Mouse (Mus musculus) spleen, adult 2 months (tissue): ENCODE results near the gene Fxr1. TPM values are rescaled to one million over a fixed set of nuclear protein-coding genes. Genes with fewer than 3 reads are reported as not detected.
"Not testable (repeated sequence)": the region's sequence is repeated elsewhere in the genome, so short reads cannot be mapped to it uniquely, and the experiment has no call there.

Experiments used
- DNase-seq, 2 experiments: peaks; one replicate each; pipeline versions ENCODE4 v3.0.0 to v3.0.0-alpha.2; 2012 to 2021; ENCODE audit warnings: low spot score in 2 of 2, low read depth in 1 of 2
- H3K27ac ChIP-seq: fragments of 200-500 bp; 2 replicates; pipeline ENCODE4 v1.5.1; 2012; ENCODE audit warnings: low read length, inconsistent platforms; ENCODE audit not compliant: insufficient read depth
- H3K27me3 ChIP-seq: fragments of 200-500 bp; 2 replicates; pipeline ENCODE4 v1.6.1; 2012; ENCODE audit warnings: mild to moderate bottlenecking, moderate library complexity, low read length, inconsistent platforms; ENCODE audit not compliant: control insufficient read depth, insufficient read depth
- H3K36me3 ChIP-seq: fragments of 200-500 bp; 2 replicates; pipeline ENCODE4 v1.6.1; 2012; ENCODE audit warnings: mild to moderate bottlenecking, low read length, inconsistent platforms; ENCODE audit not compliant: control insufficient read depth, insufficient read depth
- H3K4me1 ChIP-seq: fragments of 200-500 bp; 2 replicates; pipeline ENCODE4 v1.6.1; 2011; ENCODE audit warnings: inconsistent platforms; ENCODE audit not compliant: control insufficient read depth, insufficient read depth, insufficient read length
- H3K4me3 ChIP-seq: fragments of 200-500 bp; 2 replicates; pipeline ENCODE4 v1.5.1; 2011; ENCODE audit warnings: mild to moderate bottlenecking, inconsistent platforms; ENCODE audit not compliant: insufficient read depth, insufficient read length; ENCODE audit errors: extremely low read depth
- CTCF ChIP-seq: fragments of 200-500 bp; IDR thresholded peaks from 2 replicates; pipeline ENCODE4 v1.5.1; 2011; ENCODE audit warnings: mild to moderate bottlenecking, inconsistent platforms; ENCODE audit not compliant: insufficient read depth, insufficient read length, insufficient replicate concordance; ENCODE audit errors: extremely low read depth
- POLR2A ChIP-seq: fragments of 200-500 bp; IDR thresholded peaks from 2 replicates; pipeline ENCODE4 v1.6.1; 2011; ENCODE audit warnings: low read depth, low read length, inconsistent platforms
- whole genome bisulfite sequencing: fragments of 180-500 bp; shearing (Covaris S2); methylation state at CpG from one replicate; pipeline ENCODE4 v1.1.7; 2018; 5-methylcytosine and 5-hydroxymethylcytosine counted together
- polyA plus RNA-seq: library from polyadenylated mRNA; depleted of rRNA; stranded (reverse); fragments of >200 nt; gene quantifications from 2 replicates; pipeline ENCODE4 v1.2.3, GENCODE M21; 2012

The Fxr1 gene
- polyA plus RNA-seq, 1 experiment, result 4.6 TPM

DNA sequence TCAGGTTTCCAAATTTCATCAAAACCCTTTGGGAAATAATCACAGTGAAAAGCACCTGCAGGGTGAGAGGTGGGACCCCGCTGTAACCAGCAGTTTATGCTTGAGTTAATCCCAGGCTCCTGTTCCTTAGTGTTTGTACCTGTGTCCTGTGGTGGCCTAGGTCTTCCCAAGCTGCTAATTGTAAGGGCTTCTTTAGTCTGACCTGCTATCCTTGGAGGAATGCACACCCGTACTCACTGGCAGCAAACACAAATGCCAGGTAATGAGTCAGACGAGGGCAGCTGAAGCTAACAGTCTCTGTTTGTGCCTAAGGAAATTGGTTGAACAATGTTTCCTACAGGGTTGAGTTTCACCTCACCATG, 25.6 kb upstream of the Fxr1 start:
- TF ChIP-seq CTCF (no peak), POLR2A (no peak)

DNA sequence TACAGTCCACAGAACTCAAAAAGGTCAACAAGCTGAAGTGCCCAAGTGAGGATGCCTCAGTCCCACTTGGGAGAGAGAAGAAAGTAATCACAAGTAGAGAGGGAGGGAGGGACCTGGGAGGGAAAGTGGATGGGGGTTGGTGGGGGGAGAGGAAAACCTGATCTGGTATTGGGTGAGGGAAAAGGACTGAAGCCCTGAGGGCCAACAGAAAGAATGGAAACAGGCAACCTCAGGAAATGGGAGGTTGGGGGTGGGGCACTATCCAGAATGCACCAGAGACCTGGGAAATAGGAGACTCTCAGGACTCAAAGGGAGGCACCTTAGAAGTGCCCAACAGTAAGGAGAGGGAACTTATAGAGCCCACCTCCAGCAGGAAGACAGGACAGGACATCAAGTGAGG, 18.1 kb upstream of the Fxr1 start:
- H3K4me1 ChIP-seq, H3K4me3 ChIP-seq, DNase-seq, H3K36me3 ChIP-seq, H3K27me3 ChIP-seq, H3K27ac ChIP-seq: not testable (repeated sequence)

More for the DNA sequence above, 25.6 kb upstream of the Fxr1 start:
- 78% methylated on average over 3 of the region's 3 CpGs for WGBS
- Histone ChIP-seq H3K27me3 (no peaks in the 10 kb centered on the region), H3K4me3 (no peak overlapping the region), H3K4me1 (no peaks in the 10 kb centered on the region), H3K27ac (no peak overlapping the region), H3K36me3 (no peaks in the 10 kb centered on the region)
- DNase-seq, result no peak

DNA sequence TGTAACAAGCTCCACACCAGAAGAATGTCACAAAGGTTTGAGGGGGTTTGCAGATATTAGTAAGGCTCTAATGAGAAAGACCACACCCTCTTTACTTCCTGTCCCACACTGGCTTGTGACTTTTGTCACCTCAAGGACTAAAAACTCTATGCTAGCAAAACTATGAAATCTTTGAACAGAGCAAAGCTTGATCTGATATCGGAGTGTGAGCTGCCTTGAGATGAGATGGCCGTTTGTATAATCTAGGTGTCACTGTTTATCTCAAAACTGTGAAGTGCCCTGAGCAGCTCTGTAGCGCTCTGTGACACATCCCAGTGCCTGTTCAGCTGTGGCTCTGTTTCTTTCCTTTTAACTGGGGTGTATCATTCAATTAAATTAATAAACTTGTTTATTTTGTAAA, 15.9 kb upstream of the Fxr1 start:
- no peak for TF ChIP-seq POLR2A
- TF ChIP-seq CTCF, result no peak
- Histone ChIP-seq H3K4me1 (no peaks in the 10 kb centered on the region), H3K36me3 (no peaks in the 10 kb centered on the region), H3K27ac (no peak overlapping the region), H3K4me3 (no peak overlapping the region), H3K27me3 (no peaks in the 10 kb centered on the region)
- DNase-seq, result no peak
- WGBS, result 73% methylated on average over 3 of the region's 3 CpGs

DNA sequence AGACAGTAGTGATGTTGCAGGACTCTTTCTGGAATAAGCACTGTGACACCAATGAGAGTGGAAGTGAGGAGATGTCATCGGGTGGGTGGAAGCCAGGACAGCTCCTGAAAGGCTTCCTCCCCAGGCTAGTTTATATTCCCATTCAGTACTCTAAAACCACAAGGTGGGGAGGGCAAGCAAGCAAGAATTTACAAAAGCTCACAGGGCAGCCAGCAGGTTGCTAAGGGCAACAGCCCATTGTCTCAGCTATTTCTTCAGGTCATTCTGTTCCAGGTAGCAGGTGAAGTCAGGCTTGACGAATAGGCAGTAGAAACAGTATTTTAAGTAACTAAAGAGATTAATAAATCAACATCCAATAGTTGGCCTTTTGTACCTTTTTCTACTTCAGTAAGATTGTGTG, 13.4 kb upstream of the Fxr1 start:
- Histone ChIP-seq H3K27ac (no peak overlapping the region), H3K27me3 (no peaks in the 10 kb centered on the region), H3K4me3 (no peak overlapping the region), H3K4me1 (no peaks in the 10 kb centered on the region), H3K36me3 (no peaks in the 10 kb centered on the region)
- WGBS, result 78% methylated on average over 2 of the region's 2 CpGs
- DNase-seq, result no peak
- TF ChIP-seq CTCF (no peak), POLR2A (no peak)

DNA sequence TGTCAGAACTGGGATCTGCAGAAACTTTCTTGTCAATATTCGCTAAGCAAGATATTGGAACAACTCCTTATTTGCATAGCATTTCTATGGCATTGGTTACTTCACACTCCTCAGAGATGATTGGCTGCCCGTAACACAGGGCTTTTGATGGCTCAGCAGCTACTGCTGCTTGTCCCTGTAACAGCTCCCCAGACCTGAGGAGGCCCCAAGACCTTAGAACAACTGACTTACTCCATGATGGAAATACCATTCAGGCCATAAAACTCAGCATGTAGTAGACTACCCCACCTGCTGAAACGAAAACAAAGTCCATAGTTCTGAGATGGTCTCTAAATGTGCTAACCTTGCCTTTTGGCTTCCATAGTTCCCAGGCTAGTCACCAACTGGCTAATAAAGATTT, 12.9 kb upstream of the Fxr1 start:
- Histone ChIP-seq H3K36me3 (no peaks in the 10 kb centered on the region), H3K4me1 (no peaks in the 10 kb centered on the region), H3K27me3 (no peaks in the 10 kb centered on the region), H3K27ac (no peak overlapping the region), H3K4me3 (no peak overlapping the region)
- DNase-seq, result no peak
- WGBS, result 85% methylated on average over 3 of the region's 3 CpGs
- TF ChIP-seq CTCF (no peak), POLR2A (no peak)

DNA sequence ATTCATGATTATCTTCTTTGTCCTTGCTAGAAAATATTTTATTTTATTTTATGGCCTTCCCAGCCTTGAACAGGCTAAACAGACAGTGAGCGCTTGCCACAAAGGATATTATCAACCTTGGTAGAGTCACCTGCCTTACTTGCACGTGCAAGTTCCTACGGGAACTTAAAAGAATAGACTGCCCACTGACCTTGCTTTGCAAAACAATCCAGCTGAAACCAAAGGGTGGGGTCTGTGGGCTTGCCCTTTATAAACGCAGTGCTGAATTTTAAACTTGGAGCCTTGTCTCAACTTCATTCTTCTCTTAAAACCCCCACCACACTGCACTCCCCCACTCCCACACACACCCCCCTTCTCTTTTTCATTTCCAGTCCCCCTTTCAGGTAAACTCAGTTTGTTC, 12.1 kb upstream of the Fxr1 start:
- no peak for DNase-seq
- no peak overlapping the region for H3K4me3 ChIP-seq
- H3K27me3 ChIP-seq, result no peaks in the 10 kb centered on the region
- H3K4me1 ChIP-seq, result no peaks in the 10 kb centered on the region
- no peaks in the 10 kb centered on the region for H3K36me3 ChIP-seq
- no peak overlapping the region for H3K27ac ChIP-seq
- TF ChIP-seq POLR2A (no peak), CTCF (no peak)
- WGBS, result 84% methylated on average over 4 of the region's 4 CpGs

DNA sequence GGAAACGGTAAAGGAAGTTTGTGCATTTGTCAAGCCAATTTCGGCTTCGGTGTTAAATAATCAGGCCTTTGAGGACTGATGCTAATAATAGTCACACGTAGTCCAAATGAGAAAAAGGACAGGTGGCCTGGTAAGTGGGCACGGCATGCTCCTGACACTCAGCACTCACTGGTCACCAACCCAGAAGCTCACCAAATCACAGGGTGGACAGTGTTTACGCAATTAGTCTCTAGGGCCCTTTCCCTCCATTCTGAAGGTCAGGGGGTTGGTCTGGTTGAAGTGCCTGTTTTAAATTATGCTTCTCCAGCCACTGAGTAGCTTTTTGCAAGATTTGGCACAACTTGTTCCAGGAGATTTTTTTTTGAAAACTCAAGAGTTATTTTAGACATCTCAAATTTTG, 11.6 kb upstream of the Fxr1 start:
- DNase-seq, result no peak
- Histone ChIP-seq H3K27ac (no peak overlapping the region), H3K4me1 (no peaks in the 10 kb centered on the region), H3K4me3 (no peak overlapping the region), H3K36me3 (no peaks in the 10 kb centered on the region), H3K27me3 (no peaks in the 10 kb centered on the region)
- 83% methylated on average over 6 of the region's 6 CpGs for WGBS
- TF ChIP-seq CTCF (no peak), POLR2A (no peak)
